Mouse (Mus musculus) CD8-positive naive resting alpha-beta T cell, adult 57 days (primary cell): Measurements from ENCODE around the gene Fzd9. TPM values are rescaled to one million over a fixed set of nuclear protein-coding genes. Genes with fewer than 3 reads are reported as not detected.

ENCODE experiments used
- total RNA-seq: library from RNA; stranded (reverse); gene quantifications from one replicate; pipeline ENCODE4 v1.2.4, GENCODE M21; 2023

The Fzd9 gene
- not detected for total RNA-seq

GRCm38 (mm10) chr5:135251079-135251454 lies at the start of gene Fzd9:
Gene Fzd9 (minus strand): TSS chr5:135251230.

Other genes starting within 250 kb of the Fzd9 start
- 47.0 TPM for gene Abhd11, start 242.1 kb downstream of the Fzd9 start, total RNA-seq
- gene Stx1a, start 227.7 kb downstream of the Fzd9 start, total RNA-seq: 74.2 TPM
- 18.1 TPM for gene Dnajc30, start 187.0 kb downstream of the Fzd9 start, total RNA-seq
- 66.8 TPM for gene Bud23, start 186.3 kb downstream of the Fzd9 start, total RNA-seq
- not detected for gene Vps37d, start 173.0 kb downstream of the Fzd9 start, total RNA-seq
- gene Mlxipl, start 161.3 kb downstream of the Fzd9 start, total RNA-seq: not detected
- 14.1 TPM for gene Tbl2, start 101.6 kb downstream of the Fzd9 start, total RNA-seq
- 85.6 TPM for gene Bcl7b, start 82.9 kb downstream of the Fzd9 start, total RNA-seq
- 101 TPM for gene Baz1b, start 64.0 kb downstream of the Fzd9 start, total RNA-seq
- 0.55 TPM for gene Fkbp6, start 98.8 kb upstream of the Fzd9 start, total RNA-seq
- not detected for gene Trim50, start 102.1 kb upstream of the Fzd9 start, total RNA-seq
- gene Nsun5, start 118.7 kb upstream of the Fzd9 start, total RNA-seq: 37.6 TPM
- 48.7 TPM for gene Pom121, start 143.3 kb upstream of the Fzd9 start, total RNA-seq